Mouse (Mus musculus): ENCODE data around the gene 4930452B06Rik. TPM values are rescaled to one million over a fixed set of nuclear protein-coding genes. Genes with fewer than 3 reads are reported as not detected.
A peak's percentile ranks its signal among the peaks of the same experiment; 100 is the strongest.

The 4930452B06Rik gene
- polyA plus RNA-seq, 1 experiment from 2014 or later: 11.1 TPM

DNA sequence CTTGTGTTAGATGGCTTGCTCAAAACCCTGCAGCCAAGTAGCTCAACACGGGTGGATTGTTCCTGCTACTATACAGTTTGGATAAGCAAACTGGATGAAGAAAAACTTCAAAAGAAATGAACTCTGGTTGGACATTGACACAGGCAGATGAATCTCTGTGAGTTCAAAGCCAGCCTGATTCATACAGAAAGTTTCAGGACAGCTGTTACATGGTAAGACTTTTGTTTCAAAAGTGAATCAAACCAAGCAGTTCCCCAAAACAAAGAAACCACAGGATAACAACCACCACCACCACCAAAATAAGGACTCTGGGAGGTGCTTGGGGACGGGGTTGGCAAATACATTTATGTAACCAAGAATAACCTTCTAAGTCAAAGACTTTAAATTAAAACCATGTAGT lies 193.2 kb downstream of the 4930452B06Rik start:
- 77% methylated on average over 2 of the region's 2 CpGs for WGBS
- no peak for DNase-seq (ENCODE audit: low spot score)
- Histone ChIP-seq H3K4me1 (peaks cover 3% of the 10 kb centered on the region; the same call in 1 of the 2 replicates), H3K9me3 (no peaks in the 10 kb centered on the region), H3K4me3 (no peak overlapping the region), H3K36me3 (replicated peaks) (no peaks in the 10 kb centered on the region), H3K27ac (replicated peaks) (no peak overlapping the region), H3K27me3 (replicated peaks; ENCODE audit: low read depth, poor library complexity, severe bottlenecking) (no peaks in the 10 kb centered on the region)

DNA sequence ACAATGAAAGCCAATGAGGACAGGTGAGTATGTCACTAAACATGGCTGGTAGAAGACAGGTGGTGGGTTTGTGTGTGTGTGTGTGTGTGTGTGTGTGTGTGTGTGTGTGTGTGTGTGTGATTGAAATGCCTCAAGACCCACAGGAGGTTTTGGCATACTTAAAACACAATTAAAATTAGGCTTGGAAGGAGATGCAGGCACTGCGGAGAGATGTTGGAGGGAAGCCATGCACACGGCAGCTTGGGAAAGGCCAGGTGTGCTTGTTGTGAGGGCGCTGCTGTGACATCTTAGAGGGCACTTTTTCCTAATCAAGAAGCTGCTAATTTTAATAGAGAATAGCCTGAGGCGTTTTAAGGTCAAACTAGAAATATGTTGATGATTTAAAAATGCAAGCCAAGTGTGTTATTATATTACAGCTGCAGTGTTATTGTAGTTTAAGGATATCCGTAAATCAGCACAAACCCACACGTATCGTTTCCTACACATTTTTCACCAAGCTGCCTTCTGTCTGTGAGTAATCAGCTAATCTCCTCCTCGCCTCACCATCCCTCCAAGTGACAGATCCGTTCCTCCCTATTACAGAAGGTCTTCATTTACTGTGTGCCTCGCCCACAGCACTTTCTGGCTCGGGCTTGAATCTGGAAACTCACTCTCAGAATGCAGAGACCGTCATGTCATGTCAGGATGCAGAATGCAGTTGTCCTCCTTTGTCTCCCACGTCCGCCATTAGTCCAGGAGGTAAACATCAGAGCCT lies 201.5 kb downstream of the 4930452B06Rik start:
- Histone ChIP-seq H3K27me3 (replicated peaks; ENCODE audit: low read depth, poor library complexity, severe bottlenecking) (no peaks in the 10 kb centered on the region), H3K4me1 (no peaks in the 10 kb centered on the region), H3K9me3 (no peaks in the 10 kb centered on the region), H3K36me3 (replicated peaks) (no peaks in the 10 kb centered on the region), H3K4me3 (no peak overlapping the region), H3K27ac (replicated peaks) (no peak overlapping the region)
- no peak for DNase-seq (ENCODE audit: low spot score)
- 71% methylated on average over 14 of the region's 14 CpGs for WGBS

DNA sequence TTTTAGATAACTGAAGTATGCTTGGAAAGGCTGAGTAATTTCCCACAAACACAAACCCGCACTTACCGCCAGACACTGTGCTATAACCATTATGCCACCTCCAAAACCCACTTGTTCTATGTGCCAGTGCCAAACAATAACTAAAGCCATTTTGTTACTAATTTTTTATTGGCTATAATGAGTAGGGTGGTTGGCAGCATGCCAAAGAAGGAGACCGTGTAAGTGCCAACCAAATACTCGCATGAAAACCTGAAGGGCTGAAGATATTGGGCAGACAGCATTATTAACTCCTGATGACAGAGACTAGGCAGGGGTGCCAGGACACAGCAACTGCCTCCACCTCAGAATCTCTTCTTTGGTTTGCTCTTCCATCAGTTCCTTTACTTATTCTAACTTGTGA lies 203.1 kb downstream of the 4930452B06Rik start:
- Histone ChIP-seq H3K36me3 (replicated peaks) (no peaks in the 10 kb centered on the region), H3K9me3 (no peaks in the 10 kb centered on the region), H3K4me3 (no peak overlapping the region), H3K27me3 (replicated peaks; ENCODE audit: low read depth, poor library complexity, severe bottlenecking) (no peaks in the 10 kb centered on the region), H3K4me1 (no peaks in the 10 kb centered on the region), H3K27ac (replicated peaks) (no peak overlapping the region)
- WGBS: 88% methylated on average over 4 of the region's 4 CpGs
- no peak for DNase-seq (ENCODE audit: low spot score)

DNA sequence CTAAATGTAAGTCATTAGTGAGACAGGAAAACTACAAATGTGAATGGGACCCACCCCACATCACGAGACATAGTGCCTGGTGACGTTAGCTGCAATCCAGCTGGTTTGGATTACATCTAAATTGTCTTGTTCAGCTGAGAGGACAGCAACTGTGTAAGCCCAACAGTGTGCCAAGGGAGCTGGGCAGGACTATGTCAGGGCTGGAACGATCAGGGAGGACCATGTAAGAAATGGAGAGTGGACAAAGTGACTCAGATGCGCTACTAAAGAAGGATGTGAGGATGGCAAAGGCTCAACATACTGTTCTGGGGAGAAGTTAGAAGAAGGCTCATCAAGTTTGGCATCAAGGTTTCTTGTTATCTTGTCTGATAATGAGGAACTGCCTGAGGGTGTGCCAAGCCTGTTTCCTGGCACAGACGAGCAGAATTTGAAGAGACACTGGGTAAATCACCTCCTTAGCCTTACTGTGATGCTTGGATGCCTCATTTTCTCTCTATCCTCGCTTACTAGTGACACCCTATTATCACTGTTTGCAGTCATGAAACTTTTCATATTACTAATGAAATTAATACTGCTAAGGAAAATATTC lies 203.6 kb downstream of the 4930452B06Rik start:
- DNase-seq (ENCODE audit: low spot score): no peak
- Histone ChIP-seq H3K4me1 (no peaks in the 10 kb centered on the region), H3K4me3 (no peak overlapping the region), H3K36me3 (replicated peaks) (no peaks in the 10 kb centered on the region), H3K9me3 (no peaks in the 10 kb centered on the region), H3K27ac (replicated peaks) (no peak overlapping the region), H3K27me3 (replicated peaks; ENCODE audit: low read depth, poor library complexity, severe bottlenecking) (no peaks in the 10 kb centered on the region)
- WGBS: 73% methylated on average over 6 of the region's 6 CpGs

DNA sequence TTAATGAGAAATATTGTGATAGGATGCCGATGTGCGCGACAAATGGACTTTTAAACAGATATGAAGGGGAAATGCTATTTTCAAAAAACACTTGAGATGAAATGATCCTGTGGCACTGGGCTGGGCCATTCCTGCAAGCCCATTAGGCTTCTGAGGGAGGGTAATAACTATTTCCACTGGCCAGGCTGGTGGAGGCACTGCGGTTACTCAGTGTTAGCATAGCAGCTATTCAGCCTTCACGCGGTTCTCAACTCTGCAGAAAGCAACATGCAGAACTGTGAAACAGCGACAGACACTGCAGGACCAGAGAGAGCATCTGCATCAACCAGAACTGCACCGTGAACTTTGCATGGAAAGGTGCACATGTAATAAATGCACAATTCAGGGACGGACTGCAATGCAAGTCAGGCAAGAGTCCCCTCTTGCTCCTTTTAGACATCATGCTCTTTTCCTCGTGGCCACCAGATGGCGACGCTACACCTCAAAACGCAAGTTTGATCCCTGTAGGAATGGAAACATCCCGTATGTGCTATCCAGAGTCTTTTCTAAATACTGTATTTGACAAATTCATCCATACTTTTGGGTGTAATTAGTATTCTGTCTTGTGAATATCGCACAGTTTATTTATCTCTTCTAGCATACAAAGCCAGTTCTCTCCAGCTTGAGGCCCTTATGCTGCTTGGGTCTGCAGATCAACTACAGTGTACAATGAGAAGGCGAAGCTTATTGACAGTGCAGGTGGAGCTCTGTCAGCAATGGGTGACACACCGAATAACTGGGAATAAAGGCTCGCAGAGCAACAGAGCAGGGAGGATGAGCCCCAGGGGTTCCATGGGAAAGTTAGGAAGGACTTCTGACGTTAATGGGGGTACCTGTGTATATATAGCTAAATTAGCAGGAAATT lies 205.6 kb downstream of the 4930452B06Rik start:
- no peak overlapping the region for H3K4me3 ChIP-seq
- H3K9me3 ChIP-seq: no peaks in the 10 kb centered on the region
- no peaks in the 10 kb centered on the region for H3K27me3 ChIP-seq (replicated peaks; ENCODE audit: low read depth, poor library complexity, severe bottlenecking)
- no peaks in the 10 kb centered on the region for H3K4me1 ChIP-seq
- H3K27ac ChIP-seq (replicated peaks): no peak overlapping the region
- WGBS: 43% methylated on average over 19 of the region's 19 CpGs
- DNase-seq (ENCODE audit: low spot score): peak; percentile 67
- no peaks in the 10 kb centered on the region for H3K36me3 ChIP-seq (replicated peaks)

DNA sequence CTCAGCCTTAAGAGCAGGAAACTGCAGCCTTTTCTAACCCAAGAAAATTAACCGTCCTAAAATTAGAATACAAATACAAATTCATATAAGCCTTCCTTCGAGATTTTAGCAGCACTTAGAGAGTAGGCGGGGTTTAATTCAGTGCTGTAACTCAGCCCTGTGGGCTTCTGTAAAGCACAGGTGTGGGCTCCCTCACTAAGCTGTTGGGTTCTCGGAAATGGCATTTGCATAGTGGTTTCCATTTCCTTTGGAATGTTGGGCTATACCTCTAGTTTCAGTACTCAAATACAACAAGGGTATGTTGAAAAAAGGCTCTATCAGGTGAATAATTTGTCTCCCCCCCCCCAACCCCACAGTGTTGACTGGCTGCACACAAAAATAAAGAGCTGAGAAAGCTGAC lies 206.3 kb downstream of the 4930452B06Rik start:
- H3K36me3 ChIP-seq (replicated peaks): no peaks in the 10 kb centered on the region
- no peaks in the 10 kb centered on the region for H3K9me3 ChIP-seq
- H3K4me1 ChIP-seq: no peaks in the 10 kb centered on the region
- WGBS: 70% methylated on average over 4 of the region's 4 CpGs
- H3K27me3 ChIP-seq (replicated peaks; ENCODE audit: low read depth, poor library complexity, severe bottlenecking): no peaks in the 10 kb centered on the region
- DNase-seq (ENCODE audit: low spot score): no peak
- H3K27ac ChIP-seq (replicated peaks): no peak overlapping the region
- H3K4me3 ChIP-seq: no peak overlapping the region

DNA sequence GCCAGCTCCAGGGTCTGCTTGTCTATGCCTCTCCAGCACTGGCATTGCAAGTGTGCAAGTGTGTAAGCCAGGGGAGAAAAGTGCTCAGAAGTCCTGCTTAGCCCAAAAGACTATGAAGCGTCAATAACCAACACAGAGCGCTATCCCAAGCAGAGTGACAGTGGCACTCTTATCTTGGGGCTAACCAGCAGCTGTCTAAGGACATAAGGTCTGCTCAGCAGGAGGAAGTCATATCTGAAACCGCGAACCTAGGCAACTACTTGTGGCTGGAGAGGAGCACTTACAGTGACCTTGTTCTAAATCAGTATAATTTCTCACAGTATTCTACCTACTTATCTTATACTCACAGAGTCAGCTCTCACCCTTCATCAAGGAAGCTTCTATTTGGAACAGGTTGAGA lies 214.9 kb downstream of the 4930452B06Rik start:
- Histone ChIP-seq H3K4me3 (no peak overlapping the region), H3K4me1 (no peaks in the 10 kb centered on the region), H3K9me3 (no peaks in the 10 kb centered on the region), H3K27ac (replicated peaks) (no peak overlapping the region), H3K27me3 (replicated peaks; ENCODE audit: low read depth, poor library complexity, severe bottlenecking) (no peaks in the 10 kb centered on the region), H3K36me3 (replicated peaks) (no peaks in the 10 kb centered on the region)
- 92% methylated on average over 4 of the region's 4 CpGs for WGBS
- DNase-seq (ENCODE audit: low spot score): no peak

DNA sequence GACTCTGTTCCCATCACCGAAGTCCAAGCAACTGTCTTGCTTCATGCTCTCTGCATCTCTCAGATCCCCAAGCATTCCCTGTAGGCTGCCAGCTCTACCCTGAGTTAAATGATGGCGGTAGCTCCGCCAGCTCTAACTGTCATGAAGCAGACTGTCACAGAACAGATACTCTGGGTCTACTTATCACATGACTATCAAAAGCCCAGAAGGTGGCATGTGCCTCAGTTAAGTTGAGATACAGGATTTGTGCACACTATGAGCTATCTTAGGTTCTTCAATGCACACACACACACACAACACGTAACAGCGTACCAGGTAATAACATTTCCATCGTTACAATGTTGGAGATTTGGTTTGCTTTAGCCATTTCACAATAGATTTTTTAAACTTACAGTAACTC lies 215.7 kb downstream of the 4930452B06Rik start:
- Histone ChIP-seq H3K36me3 (replicated peaks) (no peaks in the 10 kb centered on the region), H3K4me1 (no peaks in the 10 kb centered on the region), H3K27me3 (replicated peaks; ENCODE audit: low read depth, poor library complexity, severe bottlenecking) (no peaks in the 10 kb centered on the region), H3K27ac (replicated peaks) (no peak overlapping the region), H3K9me3 (no peaks in the 10 kb centered on the region), H3K4me3 (no peak overlapping the region)
- WGBS: 90% methylated on average over 6 of the region's 6 CpGs
- DNase-seq (ENCODE audit: low spot score): no peak

DNA sequence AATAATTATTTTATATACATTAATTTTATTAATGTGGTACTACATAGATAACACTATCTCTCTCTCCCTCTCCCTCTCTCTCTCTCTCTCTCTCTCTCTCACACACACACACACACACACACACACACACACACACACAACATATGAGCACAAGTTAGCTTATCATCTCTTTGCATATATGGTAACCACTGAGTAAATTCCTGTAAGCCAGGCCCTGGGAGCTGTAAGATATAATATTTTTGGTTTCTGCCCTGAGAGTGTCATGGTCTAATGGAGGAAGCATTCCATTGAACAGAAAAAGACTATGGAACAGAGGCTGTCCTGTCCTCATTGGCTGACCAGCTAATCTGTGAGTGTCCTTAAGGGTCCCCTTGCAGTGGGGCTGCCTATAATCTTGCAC lies 216.7 kb downstream of the 4930452B06Rik start:
- DNase-seq (ENCODE audit: low spot score): no peak
- Histone ChIP-seq H3K9me3 (no peaks in the 10 kb centered on the region), H3K4me1 (no peaks in the 10 kb centered on the region), H3K27me3 (replicated peaks; ENCODE audit: low read depth, poor library complexity, severe bottlenecking) (no peaks in the 10 kb centered on the region), H3K27ac (replicated peaks) (no peak overlapping the region), H3K4me3 (no peak overlapping the region), H3K36me3 (replicated peaks) (no peaks in the 10 kb centered on the region)

DNA sequence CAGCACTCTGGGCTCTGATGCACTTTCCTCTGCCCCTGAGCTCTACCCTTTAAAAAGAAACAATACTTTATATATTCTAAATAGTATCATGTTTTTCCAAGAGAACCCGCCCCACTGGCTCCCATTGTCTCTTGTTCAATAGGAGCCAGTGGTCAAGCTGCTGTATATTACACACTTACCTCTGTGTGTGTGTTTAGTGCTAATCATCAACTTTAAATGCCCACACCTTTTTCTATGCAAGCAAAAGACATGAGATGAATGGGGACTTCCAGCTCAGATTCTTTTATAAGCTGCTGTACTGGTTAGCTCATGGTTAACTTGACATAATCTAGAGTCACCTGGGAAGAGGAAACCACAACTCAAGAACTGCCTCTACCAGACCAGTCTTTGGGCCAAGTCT lies 218.7 kb downstream of the 4930452B06Rik start:
- Histone ChIP-seq H3K27ac (replicated peaks) (no peak overlapping the region), H3K36me3 (replicated peaks) (no peaks in the 10 kb centered on the region), H3K4me3 (no peak overlapping the region), H3K9me3 (no peaks in the 10 kb centered on the region), H3K4me1 (no peaks in the 10 kb centered on the region), H3K27me3 (replicated peaks; ENCODE audit: low read depth, poor library complexity, severe bottlenecking) (no peaks in the 10 kb centered on the region)
- WGBS: 86% methylated on average over 1 of the region's 1 CpGs
- no peak for DNase-seq (ENCODE audit: low spot score)

DNA sequence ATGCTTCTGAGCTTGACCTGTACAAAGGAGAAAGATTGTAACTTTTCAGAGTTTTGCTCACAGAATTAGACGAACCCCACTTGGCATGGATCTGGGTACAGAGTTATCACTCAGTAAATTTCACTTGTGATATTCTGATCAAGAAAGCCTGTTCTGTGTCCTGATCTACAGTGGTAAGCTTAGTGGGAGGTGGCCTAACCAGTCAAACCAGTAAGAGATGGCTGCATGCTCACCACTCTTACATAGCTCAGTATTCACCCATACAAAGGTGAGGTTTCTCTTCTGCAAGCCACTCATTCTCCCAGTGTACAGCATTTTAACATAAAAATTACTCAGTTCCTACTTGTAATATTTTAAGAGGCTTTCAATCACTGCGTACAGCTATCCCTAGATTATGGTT lies 221.7 kb downstream of the 4930452B06Rik start:
- H3K36me3 ChIP-seq (replicated peaks): no peaks in the 10 kb centered on the region
- H3K27ac ChIP-seq (replicated peaks): no peak overlapping the region
- 93% methylated on average over 2 of the region's 2 CpGs for WGBS
- H3K27me3 ChIP-seq (replicated peaks; ENCODE audit: low read depth, poor library complexity, severe bottlenecking): no peaks in the 10 kb centered on the region
- no peaks in the 10 kb centered on the region; the same call in 1 of the 2 replicates for H3K4me1 ChIP-seq
- H3K9me3 ChIP-seq: no peaks in the 10 kb centered on the region
- H3K4me3 ChIP-seq: no peak overlapping the region
- no peak for DNase-seq (ENCODE audit: low spot score)

DNA sequence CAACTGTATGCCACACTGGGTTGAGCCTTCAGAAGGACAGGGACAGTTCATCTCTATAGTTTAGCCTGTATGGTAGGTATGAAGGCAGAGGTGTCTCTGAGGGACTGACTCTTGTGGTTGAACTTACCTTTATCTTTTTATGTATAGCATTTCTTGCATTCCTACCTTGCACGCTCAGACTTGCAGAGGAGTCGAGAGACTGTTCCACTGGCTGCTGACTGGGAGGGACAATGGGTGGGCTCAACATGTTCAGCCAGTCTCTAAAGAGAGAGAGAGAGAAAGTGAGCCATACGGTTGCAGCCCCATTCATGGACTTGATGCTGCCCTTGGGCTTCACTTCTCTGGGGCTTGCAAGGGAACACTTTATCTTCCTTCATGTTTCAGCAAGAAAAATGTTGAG lies 223.3 kb downstream of the 4930452B06Rik start:
- H3K9me3 ChIP-seq: no peaks in the 10 kb centered on the region
- H3K4me1 ChIP-seq: no peaks in the 10 kb centered on the region; the same call in 1 of the 2 replicates
- no peak for DNase-seq (ENCODE audit: low spot score)
- no peak overlapping the region for H3K27ac ChIP-seq (replicated peaks)
- H3K4me3 ChIP-seq: no peak overlapping the region
- 78% methylated on average over 3 of the region's 3 CpGs for WGBS
- no peaks in the 10 kb centered on the region for H3K27me3 ChIP-seq (replicated peaks; ENCODE audit: low read depth, poor library complexity, severe bottlenecking)
- H3K36me3 ChIP-seq (replicated peaks): no peaks in the 10 kb centered on the region
